Mouse (Mus musculus): ENCODE data around the gene Coa7.

- TF ChIP-seq CTCF (IDR thresholded peaks at IDR 0.05; ENCODE audit: extremely low read depth, insufficient read depth, insufficient read length, insufficient replicate concordance) (no peak), POLR2A (IDR thresholded peaks at IDR 0.05; ENCODE audit: low read depth, low read length) (no peak)
These were observed 8.2 kb upstream of the Coa7 start for GRCm38 (mm10) chr4:108319747-108320146.
